Mouse (Mus musculus) right cerebral cortex, adult 18-20 months (tissue): ENCODE results near the gene Magi1.

ENCODE experiments used
- DNase-seq: peaks from one replicate; pipeline ENCODE4 v3.0.0; 2022; ENCODE audit warnings: mixed read lengths

The Magi1 gene

GRCm38 (mm10) chr6:93871516-93871915 is 412.2 kb downstream of the Magi1 start:
- no peak for DNase-seq

- DNase-seq = no peak
These were observed 413.7 kb downstream of the Magi1 start for GRCm38 (mm10) chr6:93870023-93870422.

- DNase-seq = no peak
These were observed 421.5 kb downstream of the Magi1 start for GRCm38 (mm10) chr6:93862263-93862662.

- DNase-seq = no peak
These were observed 426.9 kb downstream of the Magi1 start for GRCm38 (mm10) chr6:93856783-93857182.

GRCm38 (mm10) chr6:93855806-93856641 is 427.7 kb downstream of the Magi1 start:
- DNase-seq = peak; percentile 71

- DNase-seq = no peak
These were observed 434.6 kb downstream of the Magi1 start for GRCm38 (mm10) chr6:93848942-93849790.

GRCm38 (mm10) chr6:93845498-93845897 is 438.2 kb downstream of the Magi1 start:
- DNase-seq = peak; percentile 33

- DNase-seq = peak; percentile 30
These were observed 438.6 kb downstream of the Magi1 start for GRCm38 (mm10) chr6:93845080-93845479.

GRCm38 (mm10) chr6:93844576-93844975 is 439.1 kb downstream of the Magi1 start:
- no peak for DNase-seq

GRCm38 (mm10) chr6:93838398-93838797 is 445.3 kb downstream of the Magi1 start:
- DNase-seq = no peak

GRCm38 (mm10) chr6:93836585-93836984 is 447.1 kb downstream of the Magi1 start:
- no peak for DNase-seq

- no peak for DNase-seq
These were observed 448.5 kb downstream of the Magi1 start for GRCm38 (mm10) chr6:93835211-93835610.

GRCm38 (mm10) chr6:93828262-93828661 is 455.5 kb downstream of the Magi1 start:
- no peak for DNase-seq

- DNase-seq = no peak
These were observed 456.8 kb downstream of the Magi1 start for GRCm38 (mm10) chr6:93826875-93827274.

- DNase-seq = no peak
These were observed 461.4 kb downstream of the Magi1 start for GRCm38 (mm10) chr6:93822221-93822897.

- DNase-seq = no peak
These were observed 462.2 kb downstream of the Magi1 start for GRCm38 (mm10) chr6:93821512-93821911.

GRCm38 (mm10) chr6:93819888-93820287 is 463.8 kb downstream of the Magi1 start:
- peak; percentile 76 for DNase-seq

GRCm38 (mm10) chr6:93819282-93819681 is 464.4 kb downstream of the Magi1 start:
- no peak for DNase-seq

GRCm38 (mm10) chr6:93818494-93818893 is 465.2 kb downstream of the Magi1 start:
- DNase-seq = no peak

- no peak for DNase-seq
These were observed 478.2 kb downstream of the Magi1 start for GRCm38 (mm10) chr6:93805407-93805936.

- no peak for DNase-seq
These were observed 481.3 kb downstream of the Magi1 start for GRCm38 (mm10) chr6:93802390-93802789.

GRCm38 (mm10) chr6:93800465-93800864 is 483.3 kb downstream of the Magi1 start:
- DNase-seq = no peak
